ENCODE assay signal across 9 mouse cellular contexts in the genomic region with DNA sequence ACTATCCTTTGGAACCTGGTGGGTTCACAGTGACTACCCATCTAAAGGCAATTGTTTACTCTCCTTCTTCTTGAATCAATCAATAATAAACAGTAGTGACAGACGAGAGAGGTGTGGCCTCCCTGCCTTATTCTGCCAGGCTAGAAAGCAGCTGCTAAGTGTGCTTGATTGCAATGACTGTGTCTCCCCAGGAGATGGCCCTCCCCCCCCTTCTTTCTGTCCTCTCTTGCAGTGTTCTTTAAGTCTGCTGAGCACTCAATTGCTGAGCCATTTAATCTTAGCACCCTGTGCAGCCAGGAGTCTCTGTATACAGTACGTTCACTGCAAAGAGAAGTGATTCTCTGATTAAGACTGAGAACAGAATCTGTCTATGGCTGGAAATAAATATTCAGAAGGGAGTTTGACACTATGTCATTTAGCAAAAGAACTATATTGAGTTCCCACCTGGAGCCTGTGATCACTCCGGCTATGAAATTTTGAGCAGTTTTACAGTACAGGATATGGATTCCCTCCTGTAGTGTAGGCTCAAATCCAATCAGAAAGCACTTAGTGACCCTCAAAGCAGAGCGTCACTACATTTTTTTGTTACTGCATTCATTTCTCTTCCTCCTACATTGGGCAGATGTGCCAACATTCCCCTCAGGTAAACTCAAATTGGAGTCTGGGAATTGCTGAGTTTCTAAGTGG. TPM values are rescaled to one million over a fixed set of nuclear protein-coding genes. Genes with fewer than 3 reads are reported as not detected.
DNase-seq lines count a peak whose midpoint lies in the region; ATAC-seq and TF ChIP-seq lines count a peak whose summit lies in the region.
"Had no signal": no experiment of that assay in that cellular context is flagged by ENCODE, and none has a peak within 500 bp of the region (broad histone marks: within the 10 kb centered on the region; RNA-seq: fewer than 3 reads in every experiment).

No protein-coding gene starts in this region.

- no peak overlapping the region for H3K27ac ChIP-seq in ES-Bruce4 (ENCODE audit: insufficient read depth, low read length)
- no peak overlapping the region for H3K27ac ChIP-seq in forebrain, postnatal 0 days (ENCODE audit: low read depth, low read length)
- no peak overlapping the region for H3K27ac ChIP-seq in neural tube, embryonic 13.5 days (replicated peaks)

- no peaks in the 10 kb centered on the region for H3K36me3 ChIP-seq in ES-Bruce4 (ENCODE audit: control insufficient read depth, insufficient read depth, low read length, poor library complexity, severe bottlenecking)
- no peaks in the 10 kb centered on the region for H3K36me3 ChIP-seq in forebrain, postnatal 0 days (ENCODE audit: insufficient read depth)
- H3K36me3 ChIP-seq in neural tube, embryonic 13.5 days, result no peaks in the 10 kb centered on the region

- peak; percentile 5 to 6 for DNase-seq in frontal cortex, postnatal 36 days (ENCODE audit: low spot score in 2 of 2)
- DNase-seq in frontal cortex, postnatal 14 days (ENCODE audit: low spot score in 2 of 2), result no peak
- peak; percentile 58 for DNase-seq in forebrain, postnatal 0 days
- no peak for DNase-seq in urinary bladder, postnatal 10 days (ENCODE audit: low spot score)
- no peak for DNase-seq in urinary bladder, postnatal 36 days (ENCODE audit: low spot score in 2 of 2)

- TF ChIP-seq CTCF in ES-Bruce4 (IDR thresholded peaks at IDR 0.05; ENCODE audit: low read depth, low read length), result peak; percentile 45
- TF ChIP-seq CTCF in forebrain, postnatal 0 days (IDR thresholded peaks at IDR 0.05; ENCODE audit: low read depth), result peak; percentile 77

- no peak overlapping the region for H3K4me2 ChIP-seq in forebrain, postnatal 0 days (ENCODE audit: low read depth)
- H3K4me2 ChIP-seq in neural tube, embryonic 13.5 days, result no peak overlapping the region

- H3K4me1 ChIP-seq in ES-Bruce4 (ENCODE audit: control insufficient read depth, insufficient read depth, low read length), result no peaks in the 10 kb centered on the region
- no peaks in the 10 kb centered on the region for H3K4me1 ChIP-seq in forebrain, postnatal 0 days (ENCODE audit: insufficient read depth)
- no peaks in the 10 kb centered on the region; the same call in 1 of the 2 replicates for H3K4me1 ChIP-seq in neural tube, embryonic 13.5 days (replicated peaks)

- H3K9ac ChIP-seq in ES-Bruce4 (ENCODE audit: low read depth, poor library complexity, severe bottlenecking), result no peak overlapping the region
- no peak overlapping the region for H3K9ac ChIP-seq in forebrain, postnatal 0 days
- H3K9ac ChIP-seq in neural tube, embryonic 13.5 days, result no peak overlapping the region

- H3K4me3 ChIP-seq in ES-Bruce4 (ENCODE audit: low read depth, low read length), result no peak overlapping the region
- no peak overlapping the region for H3K4me3 ChIP-seq in forebrain, postnatal 0 days (ENCODE audit: low read depth, low read length)
- H3K4me3 ChIP-seq in neural tube, embryonic 13.5 days, result no peak overlapping the region

- 0 out of 2 replicates have a peak, but pooled peaks cover 1% of the 10 kb centered on the region for H3K27me3 ChIP-seq in ES-Bruce4 (ENCODE audit: control insufficient read depth, insufficient read depth, low read length, poor library complexity, severe bottlenecking)
- no peaks in the 10 kb centered on the region for H3K27me3 ChIP-seq in forebrain, postnatal 0 days (ENCODE audit: insufficient read depth, low read length)
- no peaks in the 10 kb centered on the region for H3K27me3 ChIP-seq in neural tube, embryonic 13.5 days

- no peak for TF ChIP-seq POLR2A in ES-Bruce4 (IDR thresholded peaks at IDR 0.05; ENCODE audit: insufficient read depth, low read length)

- TF ChIP-seq EP300 in ES-Bruce4 (IDR thresholded peaks at IDR 0.05; ENCODE audit: insufficient read depth, low read depth, low read length), result no peak

- H3K9me3 ChIP-seq in ES-Bruce4 (replicated peaks; ENCODE audit: control insufficient read depth, insufficient read depth, low read length, poor library complexity, severe bottlenecking), result peaks cover 3% of the 10 kb centered on the region; the same call in 1 of the 2 replicates
- H3K9me3 ChIP-seq in forebrain, postnatal 0 days (ENCODE audit: low read length), result no peaks in the 10 kb centered on the region
- H3K9me3 ChIP-seq in neural tube, embryonic 13.5 days, result no peaks in the 10 kb centered on the region

- 59% methylated on average over 4 of the region's 4 CpGs for WGBS in forebrain, postnatal 0 days
- WGBS in neural tube, embryonic 13.5 days, result 72% methylated on average over 4 of the region's 4 CpGs

- ATAC-seq in forebrain, postnatal 0 days, result peak; percentile 93
- ATAC-seq in neural tube, embryonic 13.5 days (ENCODE audit: low read depth), result peak; percentile 88
- no peak for ATAC-seq in monocyte, adult 5-6 weeks (replicated peaks; ENCODE audit: insufficient number of reproducible peaks, low FRiP score, low TSS enrichment, poor library complexity, severe bottlenecking)

RNA-seq across cellular contexts. Expression of gene Kcnh8, which starts 32.8 kb away (rescaled TPM):
- 0.24 and 0.51 TPM in 2 replicates for polyA plus RNA-seq in ES-Bruce4 (2011; ENCODE audit: insufficient read depth, insufficient read length, low read depth, missing spikeins)
- total RNA-seq in forebrain, postnatal 0 days (2014; rRNA removed), result 4.9 and 6.0 TPM in 2 replicates
- 1.2 and 2.0 TPM in 2 replicates for polyA plus RNA-seq in forebrain, postnatal 0 days (2015; fragmentation: Nextera tagmentation; extraction: Ambion mirVana)
- polyA plus RNA-seq in neural tube, embryonic 13.5 days (2015; fragmentation: Nextera tagmentation; extraction: Ambion mirVana), result 4.6 and 4.8 TPM in 2 replicates
- not detected in 3 replicates for total RNA-seq in monocyte, adult 5-6 weeks (2017)
- total RNA-seq: MEL had no signal

Comparison
In these comparisons a context has a peak if more than half of its experiments do, and no peak if none do; other contexts are left out.
1. DNase-seq: peak in frontal cortex, postnatal 36 days (2 of 2) and forebrain, postnatal 0 days (single experiment); none in frontal cortex, postnatal 14 days (0 of 2), urinary bladder, postnatal 10 days (single experiment) and urinary bladder, postnatal 36 days (0 of 2).